Mouse (Mus musculus) neural tube, embryonic 13.5 days (tissue): ENCODE measurements at regions not wholly inside any gene's neighbourhood (a gene's known extent, or its start where the extent isn't known, plus 50 kb on each side); places are given as distances from the start of the nearest gene placed in this dataset.

ENCODE experiments used
- ATAC-seq: fragments of 200-750 bp; cut with Nextera tagmentation; 2 replicates; pipeline ENCODE4 v1.8.0; 2017; ENCODE audit warnings: low read depth, mild to moderate bottlenecking, moderate TSS enrichment, moderate library complexity
- H3K27ac ChIP-seq: fragments of 300-500 bp; sonication (generic); replicated peaks from 2 replicates; pipeline ENCODE4 v1.5.1; 2015; ENCODE audit warnings: moderate library complexity, mild to moderate bottlenecking, inconsistent platforms
- H3K27me3 ChIP-seq: fragments of 300-500 bp; sonication (generic); 2 replicates; pipeline ENCODE4 v1.6.1; 2015; ENCODE audit warnings: mild to moderate bottlenecking, inconsistent platforms
- H3K36me3 ChIP-seq: fragments of 300-500 bp; sonication (generic); 2 replicates; pipeline ENCODE4 v1.6.1; 2015; ENCODE audit warnings: mild to moderate bottlenecking, inconsistent platforms
- H3K4me1 ChIP-seq: fragments of 300-500 bp; sonication (generic); replicated peaks from 2 replicates; pipeline ENCODE4 v1.6.1; 2015; ENCODE audit warnings: inconsistent platforms
- H3K4me2 ChIP-seq: fragments of 300-500 bp; sonication (generic); 2 replicates; pipeline ENCODE4 v1.6.1; 2015; ENCODE audit warnings: inconsistent platforms, mild to moderate bottlenecking, moderate library complexity
- H3K4me3 ChIP-seq: fragments of 300-500 bp; sonication (generic); 2 replicates; pipeline ENCODE4 v1.5.1; 2015; ENCODE audit warnings: mild to moderate bottlenecking, inconsistent platforms
- H3K9ac ChIP-seq: fragments of 300-500 bp; sonication (generic); 2 replicates; pipeline ENCODE4 v1.6.1; 2015; ENCODE audit warnings: moderate library complexity, mild to moderate bottlenecking, inconsistent platforms
- H3K9me3 ChIP-seq: fragments of 300-500 bp; sonication (generic); 2 replicates; pipeline ENCODE4 v1.6.1; 2016; ENCODE audit warnings: inconsistent platforms
- WGBS: fragments of 180-500 bp; shearing (Covaris S2); methylation state at CpG from one replicate; pipeline ENCODE4 v1.1.7; 2015; 5-methylcytosine and 5-hydroxymethylcytosine counted together

DNA sequence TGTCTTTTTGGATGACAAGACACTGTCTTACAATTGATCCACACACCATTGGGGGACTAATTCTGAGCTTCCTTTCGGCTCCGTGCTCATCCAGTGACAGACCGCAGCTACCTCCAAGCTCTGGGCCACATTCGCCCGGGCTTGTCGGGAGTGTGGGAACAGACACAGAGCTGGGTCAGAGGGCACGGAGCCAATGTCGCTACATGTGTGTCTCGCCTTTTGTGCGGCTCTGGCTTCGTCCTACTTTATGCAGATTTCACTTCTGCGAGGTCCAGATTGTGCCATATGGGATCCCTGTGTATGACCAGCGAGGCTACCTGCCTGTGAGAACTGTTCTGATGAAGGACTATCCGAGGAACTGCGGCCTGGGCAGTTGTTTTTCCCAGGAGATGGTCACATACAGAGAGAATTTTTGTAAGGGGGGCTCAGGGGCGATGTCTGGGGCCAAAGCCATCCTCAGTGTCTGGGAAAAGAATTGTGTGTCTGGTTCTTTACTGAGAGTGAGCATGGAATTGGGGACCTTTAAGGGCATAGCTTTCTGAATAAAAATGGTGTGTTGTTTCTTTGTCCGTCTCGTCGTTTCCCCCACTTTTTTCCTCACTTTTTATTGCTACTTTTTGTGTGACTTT is 182.6 kb downstream of the Tmem161b start:
- peak overlapping the region; percentile 26 for H3K4me3 ChIP-seq
- peak; percentile 89 for ATAC-seq
- peak overlapping the region; percentile 94 for H3K27ac ChIP-seq
- no peaks in the 10 kb centered on the region for H3K9me3 ChIP-seq
- H3K27me3 ChIP-seq = no peaks in the 10 kb centered on the region
- WGBS = 22% methylated on average over 19 of the region's 19 CpGs
- peak overlapping the region; percentile 72 for H3K9ac ChIP-seq
- peak overlapping the region; percentile 55 for H3K4me2 ChIP-seq
- H3K36me3 ChIP-seq = no peaks in the 10 kb centered on the region
- H3K4me1 ChIP-seq = peaks cover 38% of the 10 kb centered on the region

GRCm38 (mm10) chr13:84434444-84434843 is 212.3 kb downstream of the Tmem161b start:
- Histone ChIP-seq H3K27me3 (no peaks in the 10 kb centered on the region), H3K4me1 (no peaks in the 10 kb centered on the region), H3K4me2 (no peak overlapping the region), H3K9me3 (no peaks in the 10 kb centered on the region), H3K27ac (no peak overlapping the region), H3K4me3 (no peak overlapping the region), H3K36me3 (no peaks in the 10 kb centered on the region), H3K9ac (no peak overlapping the region)
- no peak for ATAC-seq
- WGBS = 78% methylated on average over 2 of the region's 2 CpGs

GRCm38 (mm10) chr13:84437586-84438443 is 215.7 kb downstream of the Tmem161b start:
- H3K27ac ChIP-seq = no peak overlapping the region
- H3K4me2 ChIP-seq = no peak overlapping the region
- no peaks in the 10 kb centered on the region for H3K27me3 ChIP-seq
- no peaks in the 10 kb centered on the region for H3K9me3 ChIP-seq
- whole genome bisulfite sequencing = 72% methylated on average over 5 of the region's 5 CpGs
- no peaks in the 10 kb centered on the region for H3K36me3 ChIP-seq
- no peak overlapping the region for H3K4me3 ChIP-seq
- no peaks in the 10 kb centered on the region for H3K4me1 ChIP-seq
- no peak overlapping the region for H3K9ac ChIP-seq
- ATAC-seq = no peak

DNA sequence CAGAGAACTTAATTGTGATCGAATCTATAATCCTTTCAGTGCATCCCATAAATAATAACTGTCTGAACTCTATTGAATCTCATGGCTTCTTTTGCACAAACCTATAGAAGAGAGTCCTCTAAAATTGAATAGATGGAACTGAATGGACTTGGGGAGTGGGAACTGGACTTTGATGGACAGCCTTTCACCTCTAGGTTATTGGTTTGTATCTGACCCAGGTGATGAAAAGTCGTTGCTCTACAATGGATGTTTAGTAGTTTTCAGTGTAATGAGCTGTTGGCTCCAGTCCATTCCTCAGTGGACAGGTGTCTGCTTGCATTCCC is 216.3 kb downstream of the Tmem161b start:
- ATAC-seq = no peak
- H3K9me3 ChIP-seq = no peaks in the 10 kb centered on the region
- no peaks in the 10 kb centered on the region for H3K27me3 ChIP-seq
- no peak overlapping the region for H3K27ac ChIP-seq
- H3K4me1 ChIP-seq = no peaks in the 10 kb centered on the region
- no peak overlapping the region for H3K4me3 ChIP-seq
- no peak overlapping the region for H3K4me2 ChIP-seq
- WGBS = 79% methylated on average over 2 of the region's 2 CpGs
- H3K9ac ChIP-seq = no peak overlapping the region
- H3K36me3 ChIP-seq = no peaks in the 10 kb centered on the region

- Histone ChIP-seq H3K4me1 (peaks cover 15% of the 10 kb centered on the region), H3K9ac (no peak overlapping the region), H3K27me3 (no peaks in the 10 kb centered on the region), H3K36me3 (no peaks in the 10 kb centered on the region), H3K4me3 (no peak overlapping the region), H3K27ac (peak overlapping the region; percentile 75), H3K9me3 (no peaks in the 10 kb centered on the region), H3K4me2 (no peak overlapping the region)
- 37% methylated on average over 2 of the region's 2 CpGs for WGBS
- ATAC-seq = no peak; the same call in 1 of the 2 replicates
Observed at GRCm38 (mm10) chr13:84448514-84448913, 226.4 kb downstream of the Tmem161b start.

DNA sequence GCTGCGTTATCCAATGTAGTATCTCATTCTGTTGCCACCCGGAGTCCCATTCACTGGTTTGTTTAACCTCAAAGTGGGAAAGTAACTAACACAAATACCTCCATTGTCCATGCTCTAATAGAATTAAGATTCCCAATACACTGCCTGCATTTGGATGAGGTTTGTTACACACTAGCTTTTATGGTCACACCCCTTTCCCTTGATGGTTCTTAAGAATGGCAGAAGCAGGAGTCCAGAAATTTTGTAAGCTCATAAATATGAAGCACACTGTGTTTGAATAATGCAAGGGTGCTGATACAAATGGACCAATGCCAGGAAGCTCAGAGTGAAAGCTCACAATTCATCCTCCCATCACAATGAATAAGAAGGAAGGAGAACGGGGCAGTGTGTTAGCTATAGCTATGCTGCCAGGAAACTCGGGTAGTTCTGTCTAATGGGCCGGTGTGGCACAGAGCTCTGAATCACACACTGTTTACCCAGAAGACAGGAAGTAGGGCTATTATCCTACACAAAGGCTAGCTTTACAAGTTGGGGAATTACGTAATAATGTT is 227.0 kb downstream of the Tmem161b start:
- H3K4me3 ChIP-seq = no peak overlapping the region
- H3K36me3 ChIP-seq = no peaks in the 10 kb centered on the region
- peaks cover 15% of the 10 kb centered on the region for H3K4me1 ChIP-seq
- peak; percentile 99 for ATAC-seq
- no peaks in the 10 kb centered on the region for H3K9me3 ChIP-seq
- peak overlapping the region; percentile 75 for H3K27ac ChIP-seq
- H3K4me2 ChIP-seq = 0 out of 2 replicates have a peak overlapping the region, but pooled peaks have one; percentile 7
- H3K27me3 ChIP-seq = no peaks in the 10 kb centered on the region
- 18% methylated on average over 6 of the region's 6 CpGs for WGBS
- H3K9ac ChIP-seq = no peak overlapping the region
